Mouse (Mus musculus) lung, postnatal 0 days (tissue): ENCODE measurements at regions not wholly inside any gene's neighbourhood (a gene's known extent, or its start where the extent isn't known, plus 50 kb on each side); places are given as distances from the start of the nearest gene placed in this dataset.

Source experiments
- ATAC-seq: fragments of 200-750 bp; cut with Nextera tagmentation; 2 replicates; pipeline ENCODE4 v1.8.0; 2017; ENCODE audit warnings: moderate library complexity
- DNase-seq: peaks from one replicate; pipeline ENCODE4 v3.0.0-alpha.2; 2016; ENCODE audit warnings: low spot score
- H3K27ac ChIP-seq: fragments of 300-500 bp; sonication (generic); 2 replicates; pipeline ENCODE4 v1.5.1; 2014; ENCODE audit warnings: antibody characterized with exemption, mild to moderate bottlenecking, low read length, mixed read lengths
- H3K27me3 ChIP-seq: fragments of 300-500 bp; sonication (generic); replicated peaks from 2 replicates; pipeline ENCODE4 v1.6.1; 2014; ENCODE audit warnings: low read length, mixed read lengths; ENCODE audit not compliant: insufficient read depth
- H3K36me3 ChIP-seq: fragments of 300-500 bp; sonication (generic); 2 replicates; pipeline ENCODE4 v1.6.1; 2014; ENCODE audit warnings: low read length, mixed read lengths; ENCODE audit not compliant: insufficient read depth
- H3K4me1 ChIP-seq: fragments of 300-500 bp; sonication (generic); 2 replicates; pipeline ENCODE4 v1.6.1; 2014; ENCODE audit warnings: antibody characterized with exemption, low read depth, low read length, mixed read lengths; ENCODE audit not compliant: insufficient read depth
- H3K4me2 ChIP-seq: fragments of 300-500 bp; sonication (generic); replicated peaks from 2 replicates; pipeline ENCODE4 v1.6.1; 2014; ENCODE audit warnings: low read depth, mild to moderate bottlenecking, low read length, moderate library complexity, mixed read lengths
- H3K4me3 ChIP-seq: fragments of 300-500 bp; sonication (generic); 2 replicates; pipeline ENCODE4 v1.5.1; 2014; ENCODE audit warnings: low read depth, low read length
- H3K9ac ChIP-seq: fragments of 300-500 bp; sonication (generic); replicated peaks from 2 replicates; pipeline ENCODE4 v1.6.1; 2014; ENCODE audit warnings: low read depth, mild to moderate bottlenecking
- H3K9me3 ChIP-seq: fragments of 300-500 bp; sonication (generic); 2 replicates; pipeline ENCODE4 v1.6.1; 2016; ENCODE audit warnings: low read length, mixed read lengths
- CTCF ChIP-seq: IDR thresholded peaks from 2 replicates; pipeline ENCODE4 v1.5.1; 2016; ENCODE audit warnings: antibody characterized with exemption, mild to moderate bottlenecking
- EP300 ChIP-seq: IDR thresholded peaks from 2 replicates; pipeline ENCODE4 v1.6.1; 2016; ENCODE audit warnings: antibody characterized with exemption, mild to moderate bottlenecking, control low read depth
- WGBS: fragments of 180-500 bp; shearing (Covaris S2); extraction: QIAGEN DNeasy Blood & Tissue Kit; methylation state at CpG from one replicate; pipeline ENCODE4 v1.1.7; 2014; 5-methylcytosine and 5-hydroxymethylcytosine counted together

- Histone ChIP-seq H3K36me3 (no peaks in the 10 kb centered on the region), H3K4me3 (no peak overlapping the region), H3K4me2 (no peak overlapping the region), H3K4me1 (no peaks in the 10 kb centered on the region), H3K27me3 (no peaks in the 10 kb centered on the region), H3K9ac (no peak overlapping the region), H3K27ac (no peak overlapping the region), H3K9me3 (no peaks in the 10 kb centered on the region)
- ATAC-seq (no peak), DNase-seq (no peak)
- 71% methylated on average over 10 of the region's 10 CpGs for WGBS
- TF ChIP-seq CTCF (peak; percentile 40), EP300 (no peak)
Observed at GRCm38 (mm10) chr17:49208315-49208820, 219.8 kb upstream of the Mocs1 start.

GRCm38 (mm10) chr17:49212918-49213317 lies 215.2 kb upstream of the Mocs1 start:
- no peak for DNase-seq
- WGBS: 88% methylated on average over 13 of the region's 13 CpGs
- ATAC-seq: no peak
- no peak for TF ChIP-seq EP300
- TF ChIP-seq CTCF: no peak
- H3K4me2 ChIP-seq: no peak overlapping the region
- no peaks in the 10 kb centered on the region for H3K27me3 ChIP-seq
- H3K4me1 ChIP-seq: no peaks in the 10 kb centered on the region
- H3K27ac ChIP-seq: no peak overlapping the region
- H3K9ac ChIP-seq: no peak overlapping the region
- H3K36me3 ChIP-seq: no peaks in the 10 kb centered on the region
- H3K4me3 ChIP-seq: no peak overlapping the region
- no peaks in the 10 kb centered on the region for H3K9me3 ChIP-seq

- Histone ChIP-seq H3K4me3 (no peak overlapping the region), H3K9ac (no peak overlapping the region), H3K9me3 (no peaks in the 10 kb centered on the region), H3K36me3 (no peaks in the 10 kb centered on the region), H3K27me3 (no peaks in the 10 kb centered on the region), H3K4me1 (no peaks in the 10 kb centered on the region), H3K27ac (no peak overlapping the region), H3K4me2 (no peak overlapping the region)
- DNase-seq (no peak), ATAC-seq (no peak)
- 47% methylated on average over 8 of the region's 8 CpGs for WGBS
- TF ChIP-seq EP300: no peak
- TF ChIP-seq CTCF: no peak
Observed at GRCm38 (mm10) chr17:49215281-49215680, 212.9 kb upstream of the Mocs1 start.

GRCm38 (mm10) chr17:49219512-49220197 lies 208.5 kb upstream of the Mocs1 start:
- H3K36me3 ChIP-seq: no peaks in the 10 kb centered on the region
- H3K9ac ChIP-seq: no peak overlapping the region
- no peaks in the 10 kb centered on the region for H3K27me3 ChIP-seq
- H3K27ac ChIP-seq: no peak overlapping the region
- no peak overlapping the region for H3K4me2 ChIP-seq
- DNase-seq: no peak
- no peaks in the 10 kb centered on the region for H3K4me1 ChIP-seq
- ATAC-seq: no peak
- H3K4me3 ChIP-seq: no peak overlapping the region
- no peaks in the 10 kb centered on the region for H3K9me3 ChIP-seq
- 79% methylated on average over 4 of the region's 4 CpGs for WGBS
- TF ChIP-seq CTCF (no peak), EP300 (no peak)

GRCm38 (mm10) chr17:49223212-49223611 lies 204.9 kb upstream of the Mocs1 start:
- Histone ChIP-seq H3K4me1 (no peaks in the 10 kb centered on the region), H3K9me3 (no peaks in the 10 kb centered on the region), H3K9ac (no peak overlapping the region), H3K36me3 (no peaks in the 10 kb centered on the region), H3K27me3 (no peaks in the 10 kb centered on the region), H3K4me2 (no peak overlapping the region), H3K4me3 (no peak overlapping the region), H3K27ac (no peak overlapping the region)
- DNase-seq (no peak), ATAC-seq (no peak)
- 73% methylated on average over 7 of the region's 7 CpGs for WGBS
- TF ChIP-seq CTCF: no peak
- TF ChIP-seq EP300: no peak

GRCm38 (mm10) chr17:49223651-49224050 lies 204.5 kb upstream of the Mocs1 start:
- no peaks in the 10 kb centered on the region for H3K4me1 ChIP-seq
- no peak overlapping the region for H3K9ac ChIP-seq
- no peak overlapping the region for H3K4me2 ChIP-seq
- H3K36me3 ChIP-seq: no peaks in the 10 kb centered on the region
- no peak for ATAC-seq
- no peak overlapping the region for H3K27ac ChIP-seq
- TF ChIP-seq CTCF (no peak), EP300 (no peak)
- DNase-seq: peak; percentile 35
- H3K4me3 ChIP-seq: no peak overlapping the region
- no peaks in the 10 kb centered on the region for H3K27me3 ChIP-seq
- WGBS: 52% methylated on average over 2 of the region's 2 CpGs
- no peaks in the 10 kb centered on the region for H3K9me3 ChIP-seq
